Mouse (Mus musculus) intestine, postnatal 0 days (tissue): ENCODE results near the gene Ap5z1. TPM values are rescaled to one million over a fixed set of nuclear protein-coding genes. Genes with fewer than 3 reads are reported as not detected.
A peak's percentile ranks its signal among the peaks of the same experiment; 100 is the strongest.

Experiments
- ATAC-seq: fragments of 200-750 bp; cut with Nextera tagmentation; 2 replicates; pipeline ENCODE4 v1.8.0; 2017; ENCODE audit warnings: mild to moderate bottlenecking, moderate TSS enrichment, moderate library complexity
- H3K27ac ChIP-seq: fragments of 300-500 bp; sonication (generic); 2 replicates; pipeline ENCODE4 v1.5.1; 2014; ENCODE audit warnings: mild to moderate bottlenecking, low read depth, low read length, moderate library complexity
- H3K27me3 ChIP-seq: fragments of 300-500 bp; sonication (generic); replicated peaks from 2 replicates; pipeline ENCODE4 v1.6.1; 2014; ENCODE audit warnings: low read length, mixed read lengths; ENCODE audit not compliant: control insufficient read depth, insufficient read depth
- H3K36me3 ChIP-seq: fragments of 300-500 bp; sonication (generic); 2 replicates; pipeline ENCODE4 v1.6.1; 2014; ENCODE audit warnings: mild to moderate bottlenecking, moderate library complexity; ENCODE audit not compliant: control insufficient read depth, insufficient read depth
- H3K4me1 ChIP-seq: fragments of 300-500 bp; sonication (generic); replicated peaks from 2 replicates; pipeline ENCODE4 v1.6.1; 2014; ENCODE audit warnings: antibody characterized with exemption, low read length, mixed read lengths; ENCODE audit not compliant: control insufficient read depth, insufficient read depth
- H3K4me2 ChIP-seq: fragments of 300-500 bp; sonication (generic); replicated peaks from 2 replicates; pipeline ENCODE4 v1.6.1; 2014; ENCODE audit warnings: low read depth, mild to moderate bottlenecking, moderate library complexity
- H3K4me3 ChIP-seq: fragments of 300-500 bp; sonication (generic); 2 replicates; pipeline ENCODE4 v1.5.1; 2014; ENCODE audit warnings: low read depth, low read length
- H3K9ac ChIP-seq: fragments of 300-500 bp; sonication (generic); 2 replicates; pipeline ENCODE4 v1.6.1; 2014; ENCODE audit warnings: mild to moderate bottlenecking, low read depth, low read length
- H3K9me3 ChIP-seq: fragments of 300-500 bp; sonication (generic); 2 replicates; pipeline ENCODE4 v1.6.1; 2016; ENCODE audit warnings: mixed run types; ENCODE audit not compliant: control insufficient read depth
- CTCF ChIP-seq: sonication (generic); IDR thresholded peaks from 2 replicates; pipeline ENCODE4 v1.5.1; 2016; ENCODE audit warnings: low read depth, mild to moderate bottlenecking, control low read depth, antibody characterized with exemption, moderate library complexity
- WGBS: fragments of 180-500 bp; shearing (Covaris S2); extraction: QIAGEN DNeasy Blood & Tissue Kit; methylation state at CpG from one replicate; pipeline ENCODE4 v1.1.7; 2014; 5-methylcytosine and 5-hydroxymethylcytosine counted together
- polyA plus RNA-seq: library from polyadenylated mRNA; unstranded; fragments of >200 nt; fragmentation: Nextera tagmentation; extraction: Ambion mirVana; gene quantifications from 2 replicates; pipeline ENCODE4 v1.2.1, GENCODE M21; 2015

Ap5z1 gene
- polyA plus RNA-seq: 9.0 and 9.8 TPM in 2 replicates

DNA sequence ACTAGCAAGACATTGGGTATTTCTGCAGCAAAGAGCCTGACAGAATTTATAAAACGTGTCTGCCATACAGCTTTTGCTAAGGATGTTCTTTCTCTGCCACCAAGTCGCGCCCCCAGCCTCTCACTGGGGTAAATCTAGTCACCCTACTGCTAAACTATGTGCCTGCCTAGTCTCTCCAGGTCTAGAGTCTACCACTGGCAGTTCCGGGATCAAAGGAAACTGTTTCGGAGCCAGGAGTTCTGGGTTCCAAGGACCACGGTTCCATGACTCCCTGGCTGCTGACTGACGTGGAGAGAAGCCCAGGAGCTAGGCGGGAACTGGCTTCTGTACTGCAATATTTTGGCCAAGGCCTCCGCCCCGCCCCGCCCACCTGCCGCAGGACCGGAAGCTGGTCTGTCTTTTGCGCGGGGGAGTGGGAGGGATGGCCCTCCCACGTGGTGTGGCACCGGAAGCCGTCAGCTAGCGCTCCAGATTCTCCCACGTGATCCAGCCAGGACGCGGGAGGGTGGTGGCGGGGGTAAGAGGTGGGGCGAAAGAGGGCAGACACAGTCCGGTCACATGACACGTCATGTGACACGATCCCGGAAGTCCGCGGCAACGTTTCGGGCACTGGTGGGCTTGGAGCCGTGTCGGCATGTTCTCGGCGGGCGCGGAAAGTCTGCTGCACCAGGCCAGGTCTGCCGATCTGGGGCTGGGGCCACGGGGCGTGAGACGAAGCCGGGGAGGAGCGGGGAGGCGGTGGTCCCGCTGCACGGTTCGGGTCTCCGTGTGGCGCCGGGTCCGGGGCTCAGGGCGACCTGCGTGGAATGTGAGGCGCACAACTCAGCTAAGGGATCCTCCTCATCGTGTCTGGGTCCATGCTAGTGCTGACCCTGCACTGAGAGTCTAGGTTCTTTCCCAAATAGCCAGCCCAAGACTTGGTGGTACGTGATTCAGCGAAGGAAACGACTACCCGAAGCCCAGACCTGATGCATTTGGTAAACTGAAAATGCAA is at the start of gene Ap5z1:
Gene Ap5z1 (plus strand): TSS at position 484 of the 994 bp plus-strand sequence.
- Histone ChIP-seq H3K4me3 (peak within 1 kb of the TSS; percentile 82), H3K4me2 (peak within 1 kb of the TSS; percentile 90), H3K36me3 (peaks cover 16% of the 10 kb centered on the region), H3K27me3 (no peaks in the 10 kb centered on the region), H3K9me3 (no peaks in the 10 kb centered on the region), H3K4me1 (peaks cover 4% of the 10 kb centered on the region; the same call in 1 of the 2 replicates), H3K27ac (peak within 1 kb of the TSS; percentile 75), H3K9ac (peak within 1 kb of the TSS; percentile 86)
- peak; percentile 95 for ATAC-seq
- no peak for TF ChIP-seq CTCF
- WGBS: 1% methylated on average over 59 of the region's 60 CpGs

DNA sequence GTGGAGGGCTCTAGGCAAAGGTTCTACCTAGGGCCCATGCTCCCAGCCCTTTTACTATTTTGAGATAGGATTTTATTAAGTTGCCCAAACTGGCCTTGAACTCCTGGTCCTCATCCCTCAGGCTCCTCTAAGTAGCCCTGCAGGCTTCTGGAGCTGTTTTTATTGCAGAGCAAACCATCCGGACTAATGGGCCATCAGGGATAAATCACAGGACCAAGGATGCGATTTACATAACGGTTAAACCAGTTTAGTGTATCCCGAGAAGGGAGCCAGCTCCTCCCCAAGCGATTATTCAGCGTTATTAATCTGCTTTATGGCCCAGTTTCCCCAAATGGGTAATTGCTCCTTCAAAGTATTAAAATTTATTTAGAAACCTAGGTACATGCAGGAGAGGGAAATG is 48.3 kb upstream of the Ap5z1 start:
- Histone ChIP-seq H3K27ac (no peak overlapping the region), H3K9me3 (no peaks in the 10 kb centered on the region), H3K4me1 (peaks cover 6% of the 10 kb centered on the region; the same call in 1 of the 2 replicates), H3K4me2 (no peak overlapping the region), H3K9ac (no peak overlapping the region), H3K27me3 (no peaks in the 10 kb centered on the region), H3K4me3 (no peak overlapping the region), H3K36me3 (peaks cover 10% of the 10 kb centered on the region; the same call in 1 of the 2 replicates)
- no peak for ATAC-seq
- 50% methylated on average over 6 of the region's 6 CpGs for WGBS
- no peak for TF ChIP-seq CTCF

DNA sequence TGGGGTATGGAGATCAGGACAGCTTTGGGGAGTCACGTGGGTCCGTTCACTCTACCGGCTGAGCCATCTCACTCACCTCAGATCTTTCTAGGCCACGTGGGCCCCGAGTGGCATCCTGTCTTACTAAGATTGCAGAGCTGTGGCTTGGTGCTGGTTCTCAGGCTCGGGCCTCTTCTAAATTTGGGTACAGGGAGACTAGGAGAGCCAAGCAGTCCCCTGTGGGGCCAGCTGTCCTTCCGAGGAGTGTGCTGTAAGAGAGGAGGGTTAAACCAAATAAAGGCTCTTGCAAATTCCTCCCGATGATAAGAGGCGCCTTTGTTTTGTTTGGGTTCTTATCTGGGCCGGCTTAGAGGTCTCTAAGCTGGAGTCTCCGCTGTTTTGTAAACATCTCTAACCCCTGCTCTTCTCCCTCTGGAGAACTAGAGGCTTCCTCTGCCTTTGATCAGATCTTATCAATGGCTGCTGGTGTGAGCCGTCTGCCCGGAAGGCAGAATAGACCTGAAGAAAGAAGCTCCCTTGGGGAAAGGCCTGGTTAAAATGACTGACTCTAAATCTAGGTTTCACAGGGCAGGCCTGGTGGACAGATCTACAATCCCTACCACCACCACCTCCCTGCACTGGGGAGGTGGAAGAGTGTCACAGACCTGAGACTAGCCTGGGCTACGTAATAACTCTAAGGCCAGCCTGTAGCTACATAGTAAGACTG is 47.5 kb upstream of the Ap5z1 start:
- Histone ChIP-seq H3K9ac (no peak overlapping the region), H3K9me3 (no peaks in the 10 kb centered on the region), H3K4me1 (peaks cover 6% of the 10 kb centered on the region; the same call in 1 of the 2 replicates), H3K36me3 (peaks cover 13% of the 10 kb centered on the region; the same call in 1 of the 2 replicates), H3K4me2 (no peak overlapping the region), H3K4me3 (no peak overlapping the region), H3K27me3 (no peaks in the 10 kb centered on the region), H3K27ac (no peak overlapping the region; the same call in 1 of the 2 replicates)
- no peak for TF ChIP-seq CTCF
- ATAC-seq: no peak
- 29% methylated on average over 14 of the region's 14 CpGs for WGBS

DNA sequence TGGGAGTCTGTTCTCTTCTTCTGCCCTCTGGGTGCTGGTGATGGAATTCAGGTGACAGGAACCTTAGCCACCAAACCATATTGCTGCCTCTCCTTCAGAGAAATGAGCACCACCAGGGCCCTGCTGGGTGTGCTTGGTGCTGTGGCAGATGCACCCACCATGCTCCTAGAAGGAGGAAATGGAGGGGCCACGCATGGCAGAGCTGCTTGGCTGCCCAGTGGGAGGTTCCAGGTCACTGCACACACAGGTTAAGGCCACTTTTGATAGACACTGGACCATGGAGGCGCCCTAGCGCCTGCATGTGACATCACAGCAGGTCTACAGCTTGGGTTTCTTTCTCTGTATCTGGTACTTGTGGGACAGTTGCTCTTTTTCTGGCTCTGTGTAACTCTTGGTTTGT is 46.6 kb upstream of the Ap5z1 start:
- no peak for ATAC-seq
- no peaks in the 10 kb centered on the region for H3K9me3 ChIP-seq
- no peak overlapping the region for H3K9ac ChIP-seq
- H3K27ac ChIP-seq: no peak overlapping the region
- H3K36me3 ChIP-seq: peaks cover 13% of the 10 kb centered on the region; the same call in 1 of the 2 replicates
- TF ChIP-seq CTCF: no peak
- H3K4me2 ChIP-seq: no peak overlapping the region
- H3K27me3 ChIP-seq: no peaks in the 10 kb centered on the region
- H3K4me3 ChIP-seq: no peak overlapping the region
- 88% methylated on average over 3 of the region's 3 CpGs for WGBS
- peaks cover 8% of the 10 kb centered on the region; the same call in 1 of the 2 replicates for H3K4me1 ChIP-seq

DNA sequence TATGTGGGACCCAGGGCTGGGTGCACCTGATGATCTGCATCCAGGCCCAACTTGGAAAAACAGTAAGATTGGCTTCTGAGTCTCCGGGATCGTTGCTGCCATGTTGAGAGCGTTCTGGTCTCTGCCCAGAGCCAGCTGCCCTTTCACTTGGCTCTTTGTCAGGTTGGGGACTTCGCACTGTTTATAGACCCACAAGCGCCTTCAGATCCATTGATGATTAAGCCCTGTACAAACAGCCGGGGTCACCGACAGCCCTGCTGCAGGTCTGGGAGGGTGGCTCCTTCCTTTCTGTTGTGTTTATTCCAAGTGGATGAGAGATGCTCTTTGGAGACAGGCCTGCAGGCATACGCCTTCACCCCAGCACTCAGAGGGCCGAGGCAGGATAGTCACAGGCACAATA is 45.9 kb upstream of the Ap5z1 start:
- ATAC-seq: no peak

DNA sequence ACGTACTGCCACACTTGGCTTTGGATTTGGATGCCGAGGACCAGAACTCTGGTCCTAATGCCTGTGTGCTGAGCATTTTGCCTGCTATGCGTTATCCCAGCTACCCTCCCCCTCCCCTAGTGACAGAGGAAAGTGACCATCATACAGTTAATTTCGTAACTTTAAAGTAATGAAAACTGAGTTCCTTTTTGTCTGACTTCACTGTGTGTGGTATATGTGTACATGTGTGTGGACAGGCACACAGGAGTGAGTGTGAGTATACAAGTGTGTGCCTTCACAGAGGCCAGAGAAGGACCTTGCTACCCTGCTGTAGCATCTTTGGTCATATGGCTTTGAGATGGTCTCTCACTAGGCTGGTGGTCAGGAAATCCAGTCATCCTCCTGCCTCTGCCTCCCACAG is 45.3 kb upstream of the Ap5z1 start:
- peaks cover 6% of the 10 kb centered on the region; the same call in 1 of the 2 replicates for H3K4me1 ChIP-seq
- WGBS: 89% methylated on average over 4 of the region's 4 CpGs
- no peak for ATAC-seq
- H3K4me3 ChIP-seq: no peak overlapping the region
- H3K27me3 ChIP-seq: no peaks in the 10 kb centered on the region
- H3K27ac ChIP-seq: no peak overlapping the region
- no peak overlapping the region for H3K9ac ChIP-seq
- H3K9me3 ChIP-seq: no peaks in the 10 kb centered on the region
- H3K36me3 ChIP-seq: peaks cover 16% of the 10 kb centered on the region; the same call in 1 of the 2 replicates
- H3K4me2 ChIP-seq: no peak overlapping the region
- TF ChIP-seq CTCF: no peak

More for the DNA sequence above, 45.9 kb upstream of the Ap5z1 start:
- 30% methylated on average over 9 of the region's 9 CpGs for WGBS
- Histone ChIP-seq H3K4me3 (no peak overlapping the region), H3K9me3 (no peaks in the 10 kb centered on the region), H3K27me3 (no peaks in the 10 kb centered on the region), H3K9ac (no peak overlapping the region), H3K4me2 (no peak overlapping the region), H3K27ac (no peak overlapping the region), H3K4me1 (peaks cover 7% of the 10 kb centered on the region; the same call in 1 of the 2 replicates), H3K36me3 (peaks cover 13% of the 10 kb centered on the region; the same call in 1 of the 2 replicates)
- TF ChIP-seq CTCF: no peak
